Mouse (Mus musculus) midbrain, embryonic 14.5 days (tissue): ENCODE measurements around the gene Ica1. TPM values are rescaled to one million over a fixed set of nuclear protein-coding genes. Genes with fewer than 3 reads are reported as not detected.

Experiments
- ATAC-seq: fragments of 200-750 bp; cut with Nextera tagmentation; 2 replicates; pipeline ENCODE4 v1.8.0; 2017; ENCODE audit warnings: moderate number of reproducible peaks, moderate library complexity; ENCODE audit not compliant: low FRiP score, low TSS enrichment
- DNase-seq: peaks from one replicate; pipeline ENCODE4 v3.0.0-alpha.2; 2015
- H3K27ac ChIP-seq: fragments of 300-500 bp; sonication (generic); replicated peaks from 2 replicates; pipeline ENCODE4 v1.5.1; 2014; ENCODE audit warnings: mild to moderate bottlenecking, low read depth, low read length, moderate library complexity
- H3K27me3 ChIP-seq: fragments of 300-500 bp; sonication (generic); 2 replicates; pipeline ENCODE4 v1.6.1; 2014; ENCODE audit warnings: low read length, control low read depth, mixed read lengths; ENCODE audit not compliant: control insufficient read depth, insufficient read depth
- H3K36me3 ChIP-seq: fragments of 300-500 bp; sonication (generic); 2 replicates; pipeline ENCODE4 v1.6.1; 2014; ENCODE audit warnings: low read length, control low read depth; ENCODE audit not compliant: control insufficient read depth, insufficient read depth
- H3K4me1 ChIP-seq: fragments of 300-500 bp; sonication (generic); 2 replicates; pipeline ENCODE4 v1.6.1; 2014; ENCODE audit warnings: mild to moderate bottlenecking, antibody characterized with exemption, low read length, control low read depth; ENCODE audit not compliant: control insufficient read depth, insufficient read depth
- H3K4me2 ChIP-seq: fragments of 300-500 bp; sonication (generic); 2 replicates; pipeline ENCODE4 v1.6.1; 2014; ENCODE audit warnings: mild to moderate bottlenecking, low read length, moderate library complexity
- H3K4me3 ChIP-seq: fragments of 300-500 bp; sonication (generic); replicated peaks from 2 replicates; pipeline ENCODE4 v1.5.1; 2014; ENCODE audit warnings: low read depth, low read length
- H3K9ac ChIP-seq: fragments of 300-500 bp; sonication (generic); replicated peaks from 2 replicates; pipeline ENCODE4 v1.6.1; 2014; ENCODE audit warnings: mild to moderate bottlenecking, low read length, moderate library complexity
- H3K9me3 ChIP-seq: fragments of 300-500 bp; sonication (generic); 2 replicates; pipeline ENCODE4 v1.6.1; 2016; ENCODE audit warnings: low read length, control low read depth, mixed read lengths; ENCODE audit not compliant: control insufficient read depth
- WGBS: fragments of 180-500 bp; shearing (Covaris S2); extraction: QIAGEN DNeasy Blood & Tissue Kit; methylation state at CpG from one replicate; pipeline ENCODE4 v1.1.7; 2014; 5-methylcytosine and 5-hydroxymethylcytosine counted together
- polyA plus RNA-seq: library from polyadenylated mRNA; unstranded; fragments of >200 nt; fragmentation: Nextera tagmentation; extraction: Ambion mirVana; gene quantifications from 2 replicates; pipeline ENCODE4 v1.2.1, GENCODE M21; 2014

Gene Ica1
- polyA plus RNA-seq, 1 experiment from 2014 or later: 59.0 TPM

GRCm38 (mm10) chr6:8591665-8592064 is 186.6 kb downstream of the Ica1 start:
- H3K4me1 ChIP-seq: no peaks in the 10 kb centered on the region

GRCm38 (mm10) chr6:8583892-8584291 is 194.4 kb downstream of the Ica1 start:
- no peak overlapping the region for H3K4me3 ChIP-seq
- DNase-seq (no peak), ATAC-seq (no peak)
- WGBS: 94% methylated on average over 3 of the region's 3 CpGs
- no peak overlapping the region for H3K9ac ChIP-seq
- no peak overlapping the region for H3K27ac ChIP-seq
- H3K27me3 ChIP-seq: no peaks in the 10 kb centered on the region
- H3K36me3 ChIP-seq: 0 out of 2 replicates have a peak, but pooled peaks cover 5% of the 10 kb centered on the region
- no peaks in the 10 kb centered on the region for H3K4me1 ChIP-seq
- no peaks in the 10 kb centered on the region for H3K9me3 ChIP-seq
- no peak overlapping the region for H3K4me2 ChIP-seq

More at GRCm38 (mm10) chr6:8591665-8592064, 186.6 kb downstream of the Ica1 start:
- DNase-seq (no peak), ATAC-seq (no peak)
- 79% methylated on average over 9 of the region's 9 CpGs for WGBS
- H3K36me3 ChIP-seq: peaks cover 13% of the 10 kb centered on the region; the same call in 1 of the 2 replicates
- no peak overlapping the region for H3K9ac ChIP-seq
- H3K4me3 ChIP-seq: no peak overlapping the region
- H3K27ac ChIP-seq: no peak overlapping the region
- H3K9me3 ChIP-seq: no peaks in the 10 kb centered on the region
- H3K27me3 ChIP-seq: no peaks in the 10 kb centered on the region
- no peak overlapping the region for H3K4me2 ChIP-seq

- Histone ChIP-seq H3K4me3 (no peak overlapping the region), H3K4me2 (no peak overlapping the region), H3K36me3 (0 out of 2 replicates have a peak, but pooled peaks cover 5% of the 10 kb centered on the region), H3K27me3 (no peaks in the 10 kb centered on the region), H3K4me1 (no peaks in the 10 kb centered on the region), H3K9ac (no peak overlapping the region), H3K27ac (no peak overlapping the region), H3K9me3 (no peaks in the 10 kb centered on the region)
- ATAC-seq: no peak
- WGBS: 96% methylated on average over 9 of the region's 9 CpGs
- no peak for DNase-seq
Measured at GRCm38 (mm10) chr6:8582377-8582776, 195.9 kb downstream of the Ica1 start.

Other genes with a start within 250 kb of the Ica1 start
- gene Nxph1, start 169.9 kb upstream of the Ica1 start, polyA plus RNA-seq: 82.6 TPM in 2 replicates